Mouse (Mus musculus) layer of hippocampus, adult 2 months (tissue): ENCODE data around the gene Cog4. TPM values are rescaled to one million over a fixed set of nuclear protein-coding genes. Genes with fewer than 3 reads are reported as not detected.

Experiments used
- DNase-seq, 2 experiments: peaks; one replicate each; pipeline ENCODE4 v3.0.0; 2022; ENCODE audit warnings: low spot score in 2 of 2
- H3K27ac ChIP-seq: fragments of 200-600 bp; 2 replicates; pipeline ENCODE4 v1.8.1; 2022
- H3K4me3 ChIP-seq: fragments of 200-600 bp; 2 replicates; pipeline ENCODE4 v1.8.1; 2022; ENCODE audit warnings: mild to moderate bottlenecking
- CTCF ChIP-seq: fragments of 200-600 bp; conservative IDR thresholded peaks from 2 replicates; pipeline ENCODE4 v1.8.1; 2022; ENCODE audit warnings: antibody characterized with exemption, mild to moderate bottlenecking, moderate library complexity
- total RNA-seq, 2 experiments: library from RNA; stranded (reverse); gene quantifications; 2 replicates each; pipeline ENCODE4 v1.2.3; 2021

Gene Cog4
- total RNA-seq, 2 experiments from 2014 or later, result 61.4 to 64.0 TPM

DNA sequence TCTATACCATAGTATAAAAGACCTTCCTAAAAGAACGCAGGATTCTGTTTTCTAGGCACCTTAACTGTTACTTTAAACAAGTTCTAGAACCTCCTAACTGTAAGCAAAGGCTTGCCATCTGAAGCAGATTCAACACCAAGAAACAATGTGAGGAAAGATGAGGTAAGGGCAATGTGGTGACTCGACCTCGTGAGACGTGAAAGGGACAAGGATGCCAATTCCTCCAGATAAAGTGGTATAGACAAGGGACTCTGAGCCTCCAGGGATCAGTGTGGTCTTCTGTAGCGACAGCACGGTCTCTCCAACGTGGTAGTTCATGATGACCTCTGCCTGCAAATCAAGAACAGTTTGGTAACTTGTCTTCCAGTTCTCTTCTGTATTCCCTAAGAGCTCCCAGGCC, 34.6 kb upstream of the Cog4 start:
- Histone ChIP-seq H3K27ac (no peak overlapping the region), H3K4me3 (no peak overlapping the region)
- no peak for TF ChIP-seq CTCF
- DNase-seq, result no peak

- TF ChIP-seq CTCF, result no peak
- no peak overlapping the region for H3K4me3 ChIP-seq
- H3K27ac ChIP-seq, result no peak overlapping the region
- no peak for DNase-seq
Measured at GRCm38 (mm10) chr8:110812349-110813080, 33.9 kb upstream of the Cog4 start.

- no peak overlapping the region for H3K27ac ChIP-seq
- no peak overlapping the region for H3K4me3 ChIP-seq
- no peak for DNase-seq
- TF ChIP-seq CTCF, result no peak
Measured at GRCm38 (mm10) chr8:110813081-110813812, 33.2 kb upstream of the Cog4 start.

DNA sequence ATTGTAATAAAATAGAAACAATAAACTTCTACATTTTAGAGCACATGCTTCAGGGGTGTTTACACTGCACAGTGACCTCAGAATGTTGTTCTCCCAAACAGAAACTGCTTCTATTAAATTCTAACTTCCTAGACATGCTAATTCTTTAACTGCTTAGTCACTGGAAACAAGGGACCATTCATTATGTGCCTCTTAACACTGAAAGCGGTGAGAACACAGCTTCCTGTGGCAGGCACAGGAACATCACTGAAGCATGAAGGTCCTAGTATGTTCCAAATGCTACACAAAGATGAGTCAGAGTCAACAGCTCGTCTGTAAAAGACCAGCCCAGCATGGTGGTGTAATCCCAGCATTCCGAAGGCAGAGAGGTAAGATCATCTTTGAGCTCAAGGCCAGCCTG, 31.1 kb upstream of the Cog4 start:
- no peak for TF ChIP-seq CTCF
- no peak overlapping the region for H3K4me3 ChIP-seq
- no peak overlapping the region for H3K27ac ChIP-seq
- no peak for DNase-seq

DNA sequence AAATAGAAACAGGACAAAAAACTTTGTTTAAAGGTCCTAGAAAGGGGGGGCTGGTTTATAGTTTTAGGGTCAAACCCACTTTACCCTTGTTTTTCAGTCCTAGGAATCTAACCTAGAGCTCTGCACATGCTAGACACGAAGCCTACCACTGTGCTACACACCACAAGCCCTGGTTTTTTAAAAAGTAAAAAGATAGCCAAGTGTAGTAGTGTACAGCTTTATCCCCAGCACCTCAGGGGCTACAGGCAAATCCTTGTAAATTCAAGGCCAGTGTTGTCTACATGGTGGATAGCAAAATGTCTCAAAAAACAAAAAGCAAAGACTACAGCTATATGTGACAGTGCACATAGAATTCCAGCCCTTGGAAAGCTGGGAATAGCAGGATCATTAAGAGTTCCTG, 29.4 kb upstream of the Cog4 start:
- DNase-seq, result no peak
- H3K4me3 ChIP-seq, result no peak overlapping the region
- TF ChIP-seq CTCF, result no peak
- no peak overlapping the region for H3K27ac ChIP-seq

DNA sequence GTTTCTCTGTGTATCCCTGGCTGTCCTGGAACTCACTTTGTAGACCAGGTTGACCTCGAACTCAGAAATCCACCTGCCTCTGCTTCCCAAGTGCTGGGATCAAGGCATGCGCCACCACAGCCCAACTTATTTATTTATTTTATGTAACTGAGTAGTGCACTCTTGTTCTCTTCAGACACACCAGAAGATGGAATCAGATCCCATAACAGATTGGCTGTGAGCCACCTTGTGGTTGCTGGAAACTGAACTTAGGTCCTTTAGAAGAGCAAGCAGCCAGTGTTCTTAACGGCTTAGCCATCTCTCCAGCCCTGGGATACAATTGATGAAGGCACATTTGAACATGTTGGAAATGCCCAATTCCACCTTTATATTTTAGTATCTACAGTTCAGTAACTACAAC, 27.8 kb upstream of the Cog4 start:
- H3K27ac ChIP-seq, result no peak overlapping the region
- H3K4me3 ChIP-seq, result no peak overlapping the region
- TF ChIP-seq CTCF, result peak; percentile 55
- DNase-seq, result no peak

DNA sequence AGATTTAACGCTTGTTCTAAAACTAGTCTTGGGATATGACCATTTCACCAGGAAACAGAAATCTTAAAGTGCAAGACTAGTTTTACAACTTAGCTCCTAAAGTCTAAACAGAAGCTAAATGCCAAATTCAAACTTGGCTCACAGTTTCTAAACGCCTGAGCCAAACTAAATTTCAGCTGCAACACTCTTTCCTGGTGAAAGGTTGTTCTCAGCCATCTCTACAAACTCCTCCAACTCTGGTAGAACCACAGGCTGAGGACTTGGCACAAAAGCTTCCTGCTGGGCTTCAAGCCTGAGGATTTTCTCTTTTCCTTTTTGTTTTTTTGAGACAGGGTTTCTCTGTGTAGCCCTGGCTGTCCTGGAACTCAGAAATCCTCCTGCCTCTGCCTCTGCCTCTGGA, 26.1 kb upstream of the Cog4 start:
- Histone ChIP-seq H3K27ac (no peak overlapping the region), H3K4me3 (no peak overlapping the region)
- no peak for DNase-seq
- no peak for TF ChIP-seq CTCF

GRCm38 (mm10) chr8:110821960-110822359, 24.4 kb upstream of the Cog4 start:
- no peak overlapping the region for H3K4me3 ChIP-seq
- DNase-seq, result no peak
- TF ChIP-seq CTCF, result no peak
- no peak overlapping the region for H3K27ac ChIP-seq

GRCm38 (mm10) chr8:110824861-110825260, 21.5 kb upstream of the Cog4 start:
- Histone ChIP-seq H3K4me3 (no peak overlapping the region), H3K27ac (no peak overlapping the region)
- DNase-seq, result no peak
- no peak for TF ChIP-seq CTCF

DNA sequence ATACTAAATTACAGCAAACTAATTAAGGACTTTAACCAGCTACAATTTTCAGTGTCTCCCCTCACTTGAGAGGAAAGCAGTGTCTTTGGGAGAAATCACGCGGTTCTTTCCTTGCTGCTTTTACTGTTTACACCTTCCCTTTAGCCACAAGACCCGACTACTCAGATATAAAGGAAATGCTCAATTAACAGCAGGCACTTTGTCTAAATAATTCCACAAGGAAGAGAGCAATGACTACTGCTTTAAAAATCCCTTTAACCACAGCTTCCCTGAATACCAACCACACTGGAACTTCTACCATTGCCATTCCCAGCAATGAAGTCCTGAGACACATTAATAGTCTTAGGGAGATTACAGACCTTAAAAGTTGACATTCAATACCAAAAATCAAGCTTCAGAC, 17.9 kb upstream of the Cog4 start:
- no peak for TF ChIP-seq CTCF
- DNase-seq, result no peak
- Histone ChIP-seq H3K4me3 (no peak overlapping the region), H3K27ac (no peak overlapping the region)

- 0 out of 2 replicates have a peak, but pooled peaks have one; percentile 7 for TF ChIP-seq CTCF
- no peak for DNase-seq
- H3K4me3 ChIP-seq, result no peak overlapping the region
- no peak overlapping the region for H3K27ac ChIP-seq
Measured at GRCm38 (mm10) chr8:110831956-110832355, 14.4 kb upstream of the Cog4 start.

- Histone ChIP-seq H3K4me3 (no peak overlapping the region), H3K27ac (no peak overlapping the region)
- TF ChIP-seq CTCF, result peak; percentile 73
- no peak for DNase-seq
Measured at GRCm38 (mm10) chr8:110842012-110842574, 4.3 kb upstream of the Cog4 start.

DNA sequence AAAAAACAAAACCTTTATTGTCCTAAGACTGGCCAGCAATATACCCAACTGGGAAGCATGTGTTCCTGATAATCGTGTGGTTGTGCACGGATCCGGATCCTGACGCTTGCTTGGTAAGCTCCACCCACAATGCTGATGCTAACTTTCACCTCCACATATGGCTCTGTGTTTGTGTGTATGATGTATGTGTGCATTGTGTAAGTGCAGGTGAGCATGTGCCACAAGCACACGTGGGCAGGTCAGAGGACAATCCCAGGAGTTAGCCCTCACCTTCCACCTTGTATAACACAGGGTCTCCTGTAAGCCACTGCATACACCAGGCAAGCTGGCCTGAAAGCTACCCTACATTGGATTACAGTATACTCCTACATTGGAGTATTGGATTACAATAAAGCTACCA, 3.2 kb upstream of the Cog4 start:
- H3K27ac ChIP-seq, result no peak overlapping the region
- H3K4me3 ChIP-seq, result no peak overlapping the region
- TF ChIP-seq CTCF, result no peak
- DNase-seq, result no peak
